Comparison of ENCODE assay signal across 20 mouse cellular contexts in genomic region chr14:79822011-79822435, GRCm38 (mm10). TPM values are rescaled to one million over a fixed set of nuclear protein-coding genes. Genes with fewer than 3 reads are reported as not detected.
DNase-seq lines count a peak whose midpoint lies in the region; ATAC-seq lines count a peak whose summit lies in the region.
"Had no signal": no experiment of that assay in that cellular context is flagged by ENCODE, and none has a peak within 500 bp of the region (broad histone marks: within the 10 kb centered on the region; RNA-seq: fewer than 3 reads in every experiment).

No protein-coding gene starts in this region.

- H3K27ac ChIP-seq in forebrain, embryonic 11.5 days (ENCODE audit: low read depth, low read length) = peak overlapping the region; percentile 32; the same call in 1 of the 2 replicates
- no peak overlapping the region for H3K27ac ChIP-seq in forebrain, embryonic 10.5 days
- H3K27ac ChIP-seq in hindbrain, embryonic 12.5 days = peak overlapping the region; percentile 9; the same call in 1 of the 2 replicates
- peak overlapping the region; percentile 64 for H3K27ac ChIP-seq in midbrain, embryonic 13.5 days
- H3K27ac ChIP-seq: embryonic facial prominence, embryonic 12.5 days; heart, embryonic 13.5 days; liver, embryonic 14.5 days had no signal

- H3K4me3 ChIP-seq in forebrain, embryonic 11.5 days (ENCODE audit: low read depth, low read length) = no peak overlapping the region
- no peak overlapping the region for H3K4me3 ChIP-seq in forebrain, embryonic 10.5 days
- H3K4me3 ChIP-seq in hindbrain, embryonic 12.5 days = no peak overlapping the region
- H3K4me3 ChIP-seq in midbrain, embryonic 13.5 days (replicated peaks) = no peak overlapping the region
- H3K4me3 ChIP-seq: embryonic facial prominence, embryonic 12.5 days had no signal

- no peaks in the 10 kb centered on the region for H3K9me3 ChIP-seq in forebrain, embryonic 11.5 days (ENCODE audit: control insufficient read depth, low read length)
- no peaks in the 10 kb centered on the region for H3K9me3 ChIP-seq in forebrain, embryonic 10.5 days
- no peaks in the 10 kb centered on the region for H3K9me3 ChIP-seq in hindbrain, embryonic 12.5 days (replicated peaks)
- H3K9me3 ChIP-seq in midbrain, embryonic 13.5 days = no peaks in the 10 kb centered on the region
- H3K9me3 ChIP-seq: embryonic facial prominence, embryonic 12.5 days; heart, embryonic 13.5 days had no signal

- peak; percentile 67 for ATAC-seq in forebrain, embryonic 11.5 days (replicated peaks; ENCODE audit: low FRiP score)
- ATAC-seq in hindbrain, embryonic 12.5 days (ENCODE audit: low FRiP score) = peak; percentile 55
- peak; percentile 70 for ATAC-seq in midbrain, embryonic 13.5 days
- no peak for ATAC-seq in granulocyte monocyte progenitor cell, adult 5-6 weeks (replicated peaks; ENCODE audit: poor library complexity, severe bottlenecking)
- no peak for ATAC-seq in erythroblast, adult 5-6 weeks (replicated peaks; ENCODE audit: low FRiP score, poor library complexity, severe bottlenecking)
- ATAC-seq: Patski had no signal

- H3K4me2 ChIP-seq in forebrain, embryonic 11.5 days (ENCODE audit: low read depth, low read length, severe bottlenecking) = no peak overlapping the region
- H3K4me2 ChIP-seq in hindbrain, embryonic 12.5 days (replicated peaks) = no peak overlapping the region
- no peak overlapping the region for H3K4me2 ChIP-seq in midbrain, embryonic 13.5 days (replicated peaks)
- H3K4me2 ChIP-seq: embryonic facial prominence, embryonic 12.5 days had no signal

- peaks cover 9% of the 10 kb centered on the region; the same call in 1 of the 2 replicates for H3K4me1 ChIP-seq in forebrain, embryonic 11.5 days (replicated peaks; ENCODE audit: control insufficient read depth, insufficient read depth, low read length)
- peaks cover 22% of the 10 kb centered on the region for H3K4me1 ChIP-seq in forebrain, embryonic 10.5 days
- H3K4me1 ChIP-seq in hindbrain, embryonic 12.5 days = peaks cover 13% of the 10 kb centered on the region
- H3K4me1 ChIP-seq in midbrain, embryonic 13.5 days (replicated peaks) = peaks cover 23% of the 10 kb centered on the region
- H3K4me1 ChIP-seq: embryonic facial prominence, embryonic 12.5 days had no signal

- H3K9ac ChIP-seq in forebrain, embryonic 11.5 days (ENCODE audit: low read length) = no peak overlapping the region
- no peak overlapping the region for H3K9ac ChIP-seq in hindbrain, embryonic 12.5 days
- H3K9ac ChIP-seq in midbrain, embryonic 13.5 days (replicated peaks) = no peak overlapping the region
- H3K9ac ChIP-seq: embryonic facial prominence, embryonic 12.5 days; heart, embryonic 13.5 days; liver, embryonic 14.5 days had no signal

- DNase-seq in forebrain, embryonic 11.5 days (ENCODE audit: low spot score) = no peak
- DNase-seq in forebrain, embryonic 10.5 days (ENCODE audit: extremely low spot score, low spot score) = no peak
- peak; percentile 72 for DNase-seq in Muller cell, postnatal 12 days (ENCODE audit: inconsistent ontology term)
- DNase-seq in kidney, postnatal 14 days = no peak
- DNase-seq: cerebellum, adult 11 months; gastrocnemius, postnatal 10 days; kidney, adult 2 months; kidney, postnatal 4 days; layer of hippocampus, postnatal 36 days; lung, postnatal 10 days; thymus, adult 18-20 months had no signal

- no peaks in the 10 kb centered on the region for H3K36me3 ChIP-seq in forebrain, embryonic 11.5 days (ENCODE audit: control insufficient read depth, insufficient read depth, low read length)
- H3K36me3 ChIP-seq in forebrain, embryonic 10.5 days (replicated peaks) = no peaks in the 10 kb centered on the region
- no peaks in the 10 kb centered on the region for H3K36me3 ChIP-seq in hindbrain, embryonic 12.5 days
- no peaks in the 10 kb centered on the region for H3K36me3 ChIP-seq in midbrain, embryonic 13.5 days
- H3K36me3 ChIP-seq: embryonic facial prominence, embryonic 12.5 days; heart, embryonic 13.5 days had no signal

- H3K27me3 ChIP-seq in forebrain, embryonic 11.5 days (ENCODE audit: control insufficient read depth, insufficient read depth, low read length) = no peaks in the 10 kb centered on the region
- no peaks in the 10 kb centered on the region for H3K27me3 ChIP-seq in forebrain, embryonic 10.5 days (ENCODE audit: poor library complexity, severe bottlenecking)
- no peaks in the 10 kb centered on the region for H3K27me3 ChIP-seq in hindbrain, embryonic 12.5 days
- peaks cover 8% of the 10 kb centered on the region; the same call in 1 of the 2 replicates for H3K27me3 ChIP-seq in midbrain, embryonic 13.5 days
- H3K27me3 ChIP-seq: embryonic facial prominence, embryonic 12.5 days; heart, embryonic 13.5 days had no signal

- WGBS in forebrain, embryonic 11.5 days = 61% methylated on average over 5 of the region's 5 CpGs
- WGBS in forebrain, embryonic 10.5 days = 85% methylated on average over 5 of the region's 5 CpGs
- WGBS in hindbrain, embryonic 12.5 days = 69% methylated on average over 5 of the region's 5 CpGs
- 52% methylated on average over 5 of the region's 5 CpGs for WGBS in midbrain, embryonic 13.5 days

RNA-seq across cellular contexts. Expression of gene Pcdh8, which starts 50.9 kb away (rescaled TPM):
- polyA plus RNA-seq in forebrain, embryonic 11.5 days (2014; fragmentation: Nextera tagmentation; extraction: Ambion mirVana) = 11.4 and 13.7 TPM in 2 replicates
- 3.7 and 4.1 TPM in 2 replicates for polyA plus RNA-seq in forebrain, embryonic 10.5 days (2016; fragmentation: Nextera tagmentation; extraction: Ambion mirVana)
- 40.7 and 42.6 TPM in 2 replicates for polyA plus RNA-seq in hindbrain, embryonic 12.5 days (2016; fragmentation: Nextera tagmentation; extraction: Ambion mirVana)
- 39.3 and 52.7 TPM in 2 replicates for polyA plus RNA-seq in midbrain, embryonic 13.5 days (2015; fragmentation: Nextera tagmentation; extraction: Ambion mirVana)
- total RNA-seq in granulocyte monocyte progenitor cell, adult 5-6 weeks (2014; fragmentation: Nextera tagmentation) = not detected in 2 replicates
- total RNA-seq in granulocyte monocyte progenitor cell, adult 5-6 weeks (2017) = not detected in 2 replicates
- not detected in 2 replicates for total RNA-seq in erythroblast, adult 5-6 weeks (2015; ENCODE audit: low replicate concordance)
- total RNA-seq in erythroblast, adult 5-6 weeks (2017; ENCODE audit: low replicate concordance) = not detected in 2 replicates
- total RNA-seq: megakaryocyte-erythroid progenitor cell, adult 5-6 weeks had no signal
- polyA plus RNA-seq: liver, embryonic 14.5 days had no signal

Comparison
In these comparisons a context has a peak if more than half of its experiments do, and no peak if none do; other contexts are left out.
1. ATAC-seq: peak in forebrain, embryonic 11.5 days (single experiment), hindbrain, embryonic 12.5 days (single experiment) and midbrain, embryonic 13.5 days (single experiment); none in granulocyte monocyte progenitor cell, adult 5-6 weeks (single experiment) and erythroblast, adult 5-6 weeks (single experiment).